In the genomic region with DNA sequence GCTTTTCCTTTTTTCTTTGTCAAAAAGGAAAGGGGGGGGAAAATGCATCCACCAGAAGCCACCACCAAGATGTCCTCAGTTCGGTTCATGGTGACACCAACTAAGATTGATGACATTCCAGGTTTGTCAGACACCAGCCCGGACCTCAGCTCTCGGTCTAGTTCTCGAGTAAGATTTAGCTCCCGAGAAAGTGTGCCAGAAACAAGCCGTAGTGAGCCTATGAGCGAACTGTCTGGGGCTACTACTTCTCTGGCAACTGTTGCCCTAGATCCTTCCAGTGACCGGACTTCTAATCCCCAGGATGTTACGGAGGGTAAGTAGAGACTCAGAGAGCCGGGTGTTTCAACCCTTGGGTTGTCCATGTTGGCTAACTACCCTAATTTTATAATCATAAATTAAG, we compare ENCODE assay signal across 8 mouse cellular contexts. TPM values are rescaled to one million over a fixed set of nuclear protein-coding genes. Genes with fewer than 3 reads are reported as not detected.
DNase-seq lines count a peak whose midpoint lies in the region; ATAC-seq and TF ChIP-seq lines count a peak whose summit lies in the region.

No protein-coding gene starts in this region.

- 27% methylated on average over 10 of the region's 10 CpGs for WGBS in lung, embryonic 15.5 days
- WGBS in kidney, postnatal 0 days: 21% methylated on average over 10 of the region's 10 CpGs

- no peak for ATAC-seq in lung, embryonic 15.5 days (ENCODE audit: borderline replicate concordance, extremely low read depth, low FRiP score, low TSS enrichment)
- no peak for ATAC-seq in kidney, postnatal 0 days (replicated peaks; ENCODE audit: low FRiP score, low read depth)

- DNase-seq in lung, postnatal 25 days (ENCODE audit: low spot score): no peak
- peak; percentile 31 to 40 for DNase-seq in cerebellum, postnatal 10 days
- peak; percentile 41 for DNase-seq in heart, adult 8-10 months (ENCODE audit: low spot score)
- peak; percentile 31 for DNase-seq in kidney, postnatal 0 days (ENCODE audit: low spot score)
- DNase-seq in layer of hippocampus, adult 11-12 months (ENCODE audit: low spot score): no peak
- no peak for DNase-seq in urinary bladder, adult 18-20 months (ENCODE audit: low spot score in 2 of 2)

- no peak overlapping the region for H3K27ac ChIP-seq in lung, embryonic 15.5 days
- H3K27ac ChIP-seq in kidney, postnatal 0 days: peak overlapping the region; percentile 91; the same call in 1 of the 2 replicates

- H3K4me1 ChIP-seq in lung, embryonic 15.5 days: peaks cover 23% of the 10 kb centered on the region
- H3K4me1 ChIP-seq in kidney, postnatal 0 days (replicated peaks; ENCODE audit: insufficient read depth, low read length): peaks cover 14% of the 10 kb centered on the region; the same call in 1 of the 2 replicates

- H3K9ac ChIP-seq in lung, embryonic 15.5 days: peak overlapping the region; percentile 66; the same call in 1 of the 2 replicates
- peak overlapping the region; percentile 85 for H3K9ac ChIP-seq in kidney, postnatal 0 days (ENCODE audit: low read depth, low read length)

- H3K27me3 ChIP-seq in lung, embryonic 15.5 days: no peaks in the 10 kb centered on the region
- H3K27me3 ChIP-seq in kidney, postnatal 0 days (ENCODE audit: insufficient read depth, low read length): no peaks in the 10 kb centered on the region
- no peaks in the 10 kb centered on the region for H3K27me3 ChIP-seq in myocyte (ENCODE audit: control insufficient read depth, insufficient read depth, insufficient read length)

- H3K9me3 ChIP-seq in lung, embryonic 15.5 days: no peaks in the 10 kb centered on the region
- no peaks in the 10 kb centered on the region for H3K9me3 ChIP-seq in kidney, postnatal 0 days (replicated peaks; ENCODE audit: low read length)

- H3K79me2 ChIP-seq in myocyte (ENCODE audit: control insufficient read depth, insufficient read depth): peaks cover 23% of the 10 kb centered on the region

- no peak overlapping the region for H3ac ChIP-seq in myocyte (ENCODE audit: control insufficient read depth, insufficient read length)

- H3K4me3 ChIP-seq in lung, embryonic 15.5 days: peak overlapping the region; percentile 82
- H3K4me3 ChIP-seq in kidney, postnatal 0 days (replicated peaks; ENCODE audit: low read depth, low read length): peak overlapping the region; percentile 84
- peak overlapping the region; percentile 73 for H3K4me3 ChIP-seq in myocyte

- no peaks in the 10 kb centered on the region for H3K36me3 ChIP-seq in lung, embryonic 15.5 days
- no peaks in the 10 kb centered on the region for H3K36me3 ChIP-seq in kidney, postnatal 0 days (ENCODE audit: insufficient read depth, low read length)
- peaks cover 5% of the 10 kb centered on the region for H3K36me3 ChIP-seq in myocyte (ENCODE audit: control insufficient read depth, insufficient read depth)

- TF ChIP-seq CTCF in kidney, postnatal 0 days (IDR thresholded peaks at IDR 0.05; ENCODE audit: low read depth): no peak

- TF ChIP-seq POLR2A in myocyte (IDR thresholded peaks at IDR 0.05; ENCODE audit: insufficient read length, low read depth): no peak

- peak overlapping the region; percentile 91 for H3K4me2 ChIP-seq in lung, embryonic 15.5 days
- H3K4me2 ChIP-seq in kidney, postnatal 0 days (ENCODE audit: low read length): peak overlapping the region; percentile 81
- peak overlapping the region; percentile 97 for H3K4me2 ChIP-seq in myocyte (ENCODE audit: low read depth)

TF ChIP-seq in myocyte, 11 proteins besides CTCF, POLR2A, EP300 and RAD21:
- no peak for TF ChIP-seq MAX (IDR thresholded peaks at IDR 0.05; ENCODE audit: low read depth)
- TF ChIP-seq USF1 (IDR thresholded peaks at IDR 0.05; ENCODE audit: low read depth): no peak
TF ChIP-seq in myocyte: peak in this region for 0.

RNA-seq across cellular contexts. Expression of gene Gm21985, which starts 0.7 kb away (rescaled TPM):
- not detected in 2 replicates for polyA plus RNA-seq in lung, embryonic 15.5 days (2015; fragmentation: Nextera tagmentation; extraction: Ambion mirVana)
- 1 to 10 TPM in 2 of 4 experiments, under 1 TPM in 2; 0.49 to 2.4 (median 0.91) TPM for total RNA-seq in heart, adult 8-10 months (2022)
- not detected in 2 replicates for polyA plus RNA-seq in kidney, postnatal 0 days (2015; fragmentation: Nextera tagmentation; extraction: Ambion mirVana)
- not detected for polyA plus RNA-seq in myocyte (2012; fragmentation: generic; extraction: Trizol)

RNA-seq across cellular contexts. Expression of gene Slc12a6, which starts 1.2 kb away (rescaled TPM):
- 6.8 and 9.3 TPM in 2 replicates for polyA plus RNA-seq in lung, embryonic 15.5 days (2015; fragmentation: Nextera tagmentation; extraction: Ambion mirVana)
- total RNA-seq in heart, adult 8-10 months (2022): 10 to 100 TPM; 28.2 to 35.4 (median 31.2) TPM
- polyA plus RNA-seq in kidney, postnatal 0 days (2015; fragmentation: Nextera tagmentation; extraction: Ambion mirVana): 7.8 and 8.7 TPM in 2 replicates
- 7.0 TPM for polyA plus RNA-seq in myocyte (2012; fragmentation: generic; extraction: Trizol)

RNA-seq across cellular contexts. Expression of gene Nop10, which starts 5.1 kb away (rescaled TPM):
- 182 and 204 TPM in 2 replicates for polyA plus RNA-seq in lung, embryonic 15.5 days (2015; fragmentation: Nextera tagmentation; extraction: Ambion mirVana)
- total RNA-seq in heart, adult 8-10 months (2022): 10 to 100 TPM; 57.1 to 65.3 (median 63.2) TPM
- polyA plus RNA-seq in kidney, postnatal 0 days (2015; fragmentation: Nextera tagmentation; extraction: Ambion mirVana): 232 and 252 TPM in 2 replicates
- 129 TPM for polyA plus RNA-seq in myocyte (2012; fragmentation: generic; extraction: Trizol)

RNA-seq across cellular contexts. Expression of gene Nutm1, which starts 7.7 kb away (rescaled TPM):
- polyA plus RNA-seq in lung, embryonic 15.5 days (2015; fragmentation: Nextera tagmentation; extraction: Ambion mirVana): not detected in 2 replicates
- not detected for total RNA-seq in heart, adult 8-10 months (2022)
- 0.05 TPM in 2 replicates for polyA plus RNA-seq in kidney, postnatal 0 days (2015; fragmentation: Nextera tagmentation; extraction: Ambion mirVana)
- not detected for polyA plus RNA-seq in myocyte (2012; fragmentation: generic; extraction: Trizol)

RNA-seq across cellular contexts. Expression of gene Lpcat4, which starts 27.5 kb away (rescaled TPM):
- 16.3 and 17.3 TPM in 2 replicates for polyA plus RNA-seq in lung, embryonic 15.5 days (2015; fragmentation: Nextera tagmentation; extraction: Ambion mirVana)
- 1 to 10 TPM; 2.6 to 3.6 (median 2.8) TPM for total RNA-seq in heart, adult 8-10 months (2022)
- 18.5 and 19.7 TPM in 2 replicates for polyA plus RNA-seq in kidney, postnatal 0 days (2015; fragmentation: Nextera tagmentation; extraction: Ambion mirVana)
- 32.8 TPM for polyA plus RNA-seq in myocyte (2012; fragmentation: generic; extraction: Trizol)

Comparison
In these comparisons a context has a peak if more than half of its experiments do, and no peak if none do; other contexts are left out.
1. DNase-seq: peak in cerebellum, postnatal 10 days (2 of 2), heart, adult 8-10 months (single experiment) and kidney, postnatal 0 days (single experiment); none in lung, postnatal 25 days (single experiment), layer of hippocampus, adult 11-12 months (single experiment) and urinary bladder, adult 18-20 months (0 of 2).
2. Peak in every context shown above with its lines, with median percentiles within 50 percentile points of each other: H3K4me2 ChIP-seq and H3K4me3 ChIP-seq.